Mouse (Mus musculus): ENCODE results near the gene 4833439L19Rik. TPM values are rescaled to one million over a fixed set of nuclear protein-coding genes. Genes with fewer than 3 reads are reported as not detected.

Gene 4833439L19Rik
- polyA plus RNA-seq, 1 experiment = 701 TPM

DNA sequence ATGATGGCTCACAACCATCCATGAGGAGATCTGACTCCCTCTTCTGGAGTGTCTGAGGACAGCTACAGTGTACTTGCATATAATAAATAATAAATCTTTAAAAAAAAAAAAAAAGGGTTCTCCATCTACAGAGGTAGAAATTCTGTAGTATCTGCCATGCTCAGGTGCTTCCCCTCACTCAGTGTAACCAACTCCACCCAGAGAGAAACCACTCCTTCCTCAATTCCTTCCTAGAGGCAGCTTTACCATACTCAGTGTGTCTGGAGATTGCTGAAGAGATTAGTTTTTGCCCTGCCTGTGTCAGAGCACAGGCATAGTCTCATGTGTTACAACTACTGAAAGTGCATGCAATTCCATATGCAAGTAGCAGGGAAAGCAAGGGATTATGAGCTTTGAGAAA is 33.1 kb downstream of the 4833439L19Rik start:
- no peaks in the 10 kb centered on the region for H3K27me3 ChIP-seq (replicated peaks; ENCODE audit: control insufficient read depth, insufficient read depth, low read length)
- no peak overlapping the region for H3K4me3 ChIP-seq (ENCODE audit: insufficient read depth, low read depth, low read length)
- no peak for DNase-seq
- H3K4me1 ChIP-seq (ENCODE audit: control insufficient read depth, insufficient read depth, low read length) = no peaks in the 10 kb centered on the region
- no peaks in the 10 kb centered on the region; the same call in 1 of the 2 replicates for H3K36me3 ChIP-seq (ENCODE audit: control insufficient read depth, insufficient read depth, low read length)
- no peak overlapping the region for H3K27ac ChIP-seq (ENCODE audit: insufficient read depth, low read depth, low read length)
- TF ChIP-seq POLR2A (IDR thresholded peaks at IDR 0.05; ENCODE audit: low read depth, low read length) (no peak), CTCF (conservative IDR thresholded peaks at IDR 0.05; ENCODE audit: insufficient read depth, insufficient read length, low read depth, low read length) (no peak)

DNA sequence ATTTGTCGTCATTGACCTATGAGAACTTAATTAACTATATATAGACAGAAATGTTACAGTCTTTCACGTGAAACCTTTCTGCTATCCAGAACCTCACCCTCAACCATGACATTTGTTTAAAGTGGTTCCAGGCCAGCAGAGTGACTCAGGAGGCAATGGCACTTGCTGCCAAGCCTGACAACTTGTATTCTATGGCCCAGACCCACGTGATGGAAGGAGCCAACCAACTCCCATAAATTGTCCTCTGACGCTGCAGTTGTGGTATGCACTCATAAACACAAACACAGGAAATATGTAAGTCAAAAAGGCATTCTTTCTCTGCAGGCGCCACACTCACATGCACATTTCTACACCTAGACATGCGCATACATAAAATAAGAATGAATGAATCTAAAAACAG is 38.1 kb downstream of the 4833439L19Rik start:
- Histone ChIP-seq H3K27me3 (replicated peaks; ENCODE audit: control insufficient read depth, insufficient read depth, low read length) (no peaks in the 10 kb centered on the region), H3K36me3 (ENCODE audit: control insufficient read depth, insufficient read depth, low read length) (no peaks in the 10 kb centered on the region; the same call in 1 of the 2 replicates), H3K4me1 (ENCODE audit: control insufficient read depth, insufficient read depth, low read length) (no peaks in the 10 kb centered on the region), H3K4me3 (ENCODE audit: insufficient read depth, low read depth, low read length) (no peak overlapping the region), H3K27ac (ENCODE audit: insufficient read depth, low read depth, low read length) (no peak overlapping the region)
- no peak for TF ChIP-seq POLR2A (IDR thresholded peaks at IDR 0.05; ENCODE audit: low read depth, low read length)
- TF ChIP-seq CTCF (conservative IDR thresholded peaks at IDR 0.05; ENCODE audit: insufficient read depth, insufficient read length, low read depth, low read length) = no peak
- WGBS = 78% methylated on average over 6 of the region's 6 CpGs
- DNase-seq = no peak

DNA sequence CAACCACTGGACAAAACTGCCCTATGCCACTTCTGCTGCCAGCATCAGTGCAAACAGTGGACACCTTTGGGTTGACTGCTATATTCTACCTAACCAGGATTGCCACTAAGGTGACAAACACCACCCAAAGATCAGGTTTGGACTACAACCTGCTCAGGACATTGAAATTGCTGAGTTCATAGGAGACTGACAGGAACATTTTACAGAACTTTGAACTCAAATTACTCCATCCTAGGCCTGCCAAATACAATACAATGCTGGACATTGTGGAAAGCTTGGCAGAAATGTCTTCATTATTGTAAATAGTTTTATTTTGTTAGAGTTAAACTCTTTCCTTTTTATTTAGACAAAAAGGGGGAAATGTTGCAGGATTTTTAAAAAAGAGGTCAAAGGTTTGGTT is 44.1 kb downstream of the 4833439L19Rik start:
- no peaks in the 10 kb centered on the region for H3K36me3 ChIP-seq (ENCODE audit: control insufficient read depth, insufficient read depth, low read length)
- H3K4me3 ChIP-seq (ENCODE audit: insufficient read depth, low read depth, low read length) = no peak overlapping the region
- no peak overlapping the region for H3K27ac ChIP-seq (ENCODE audit: insufficient read depth, low read depth, low read length)
- TF ChIP-seq CTCF (conservative IDR thresholded peaks at IDR 0.05; ENCODE audit: insufficient read depth, insufficient read length, low read depth, low read length) (no peak), POLR2A (IDR thresholded peaks at IDR 0.05; ENCODE audit: low read depth, low read length) (no peak)
- H3K27me3 ChIP-seq (replicated peaks; ENCODE audit: control insufficient read depth, insufficient read depth, low read length) = no peaks in the 10 kb centered on the region
- no peaks in the 10 kb centered on the region for H3K4me1 ChIP-seq (ENCODE audit: control insufficient read depth, insufficient read depth, low read length)
- no peak for DNase-seq

DNA sequence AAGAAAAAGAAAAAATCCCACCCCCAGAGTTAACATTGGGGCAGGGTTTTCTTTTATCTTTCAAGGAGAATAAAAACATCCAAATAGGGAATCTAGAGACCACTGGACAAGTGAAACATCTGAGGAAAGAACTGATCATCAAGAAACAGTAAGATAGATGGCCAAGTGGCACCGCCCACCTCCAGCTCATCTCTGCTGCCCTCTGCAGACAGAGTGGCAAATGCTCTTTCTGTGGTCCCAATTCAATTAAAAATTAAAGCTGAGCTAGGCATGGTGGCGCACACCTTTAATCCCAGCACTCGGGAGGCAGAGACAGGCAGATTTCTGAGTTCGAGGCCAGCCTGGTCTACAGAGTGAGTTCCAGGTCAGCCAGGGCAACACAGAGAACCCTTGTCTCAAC is 45.0 kb downstream of the 4833439L19Rik start:
- Histone ChIP-seq H3K36me3 (ENCODE audit: control insufficient read depth, insufficient read depth, low read length) (no peaks in the 10 kb centered on the region), H3K4me3 (ENCODE audit: insufficient read depth, low read depth, low read length) (no peak overlapping the region), H3K4me1 (ENCODE audit: control insufficient read depth, insufficient read depth, low read length) (no peaks in the 10 kb centered on the region), H3K27me3 (replicated peaks; ENCODE audit: control insufficient read depth, insufficient read depth, low read length) (no peaks in the 10 kb centered on the region), H3K27ac (ENCODE audit: insufficient read depth, low read depth, low read length) (no peak overlapping the region)
- DNase-seq = peak; percentile 48
- 91% methylated on average over 4 of the region's 4 CpGs for WGBS
- no peak for TF ChIP-seq POLR2A (IDR thresholded peaks at IDR 0.05; ENCODE audit: low read depth, low read length)
- peak; percentile 66 for TF ChIP-seq CTCF (conservative IDR thresholded peaks at IDR 0.05; ENCODE audit: insufficient read depth, insufficient read length, low read depth, low read length)

DNA sequence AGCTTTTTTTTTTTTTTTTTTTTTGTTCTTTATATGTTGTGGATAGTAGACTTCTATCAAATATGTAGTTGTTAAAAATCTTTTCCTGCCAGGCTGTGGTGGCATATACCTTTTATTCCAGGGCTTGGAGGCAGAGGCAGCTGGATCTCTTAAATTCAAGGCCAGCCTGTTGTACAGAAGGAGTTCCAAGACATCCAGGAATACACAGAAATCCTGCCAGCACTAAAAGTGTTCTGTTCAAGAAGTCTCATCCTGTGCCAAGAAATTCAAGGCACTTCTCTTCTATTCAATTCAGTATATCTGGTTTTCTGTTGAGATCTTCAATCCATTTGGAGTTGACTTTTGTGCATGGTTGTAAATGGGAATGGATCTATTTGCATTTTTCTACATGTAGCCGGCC is 59.3 kb downstream of the 4833439L19Rik start:
- DNase-seq = no peak
- Histone ChIP-seq H3K36me3 (ENCODE audit: control insufficient read depth, insufficient read depth, low read length) (no peaks in the 10 kb centered on the region), H3K4me3 (ENCODE audit: insufficient read depth, low read depth, low read length) (no peak overlapping the region), H3K4me1 (ENCODE audit: control insufficient read depth, insufficient read depth, low read length) (peaks cover 6% of the 10 kb centered on the region; the same call in 1 of the 2 replicates), H3K27me3 (replicated peaks; ENCODE audit: control insufficient read depth, insufficient read depth, low read length) (no peaks in the 10 kb centered on the region), H3K27ac (ENCODE audit: insufficient read depth, low read depth, low read length) (no peak overlapping the region)
- TF ChIP-seq CTCF (conservative IDR thresholded peaks at IDR 0.05; ENCODE audit: insufficient read depth, insufficient read length, low read depth, low read length) (no peak), POLR2A (IDR thresholded peaks at IDR 0.05; ENCODE audit: low read depth, low read length) (no peak)
- 100% methylated on average over 1 of the region's 1 CpGs for WGBS

DNA sequence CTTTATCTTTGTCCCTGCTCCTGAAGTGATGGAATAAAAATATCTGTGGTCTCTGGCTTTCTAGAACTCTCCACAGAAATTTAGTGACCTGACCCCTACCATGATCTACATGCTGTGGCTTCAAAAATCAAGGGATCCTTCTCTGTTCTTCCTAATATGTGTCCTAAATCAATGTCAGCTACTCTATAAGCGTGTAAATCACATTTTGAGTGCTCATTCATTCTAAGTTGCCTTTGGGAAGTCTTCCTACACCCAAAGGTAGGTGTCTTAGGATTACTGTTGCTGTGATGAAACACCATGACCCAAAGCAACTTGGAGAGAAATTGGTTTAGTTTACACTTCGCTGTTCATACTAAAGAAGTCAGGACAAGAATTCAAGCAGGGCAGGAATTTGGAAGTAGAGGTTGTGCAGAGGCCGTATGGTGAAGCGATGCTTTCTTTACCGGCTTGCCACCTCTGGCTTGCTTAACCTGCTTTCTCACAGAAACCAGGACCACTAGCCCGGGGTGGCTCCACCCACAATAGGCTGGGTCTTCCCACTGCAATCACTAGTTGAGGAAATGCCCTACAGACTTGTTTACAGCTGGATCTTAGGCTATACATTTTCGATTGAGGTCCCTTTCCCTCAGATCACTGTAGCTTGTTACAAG is 60.5 kb downstream of the 4833439L19Rik start:
- TF ChIP-seq POLR2A (IDR thresholded peaks at IDR 0.05; ENCODE audit: low read depth, low read length) (no peak), CTCF (conservative IDR thresholded peaks at IDR 0.05; ENCODE audit: insufficient read depth, insufficient read length, low read depth, low read length) (no peak)
- no peak for DNase-seq
- Histone ChIP-seq H3K36me3 (ENCODE audit: control insufficient read depth, insufficient read depth, low read length) (no peaks in the 10 kb centered on the region), H3K4me3 (ENCODE audit: insufficient read depth, low read depth, low read length) (peak overlapping the region; percentile 93), H3K27ac (ENCODE audit: insufficient read depth, low read depth, low read length) (no peak overlapping the region), H3K27me3 (replicated peaks; ENCODE audit: control insufficient read depth, insufficient read depth, low read length) (no peaks in the 10 kb centered on the region), H3K4me1 (ENCODE audit: control insufficient read depth, insufficient read depth, low read length) (peaks cover 6% of the 10 kb centered on the region; the same call in 1 of the 2 replicates)
- 58% methylated on average over 7 of the region's 7 CpGs for WGBS

DNA sequence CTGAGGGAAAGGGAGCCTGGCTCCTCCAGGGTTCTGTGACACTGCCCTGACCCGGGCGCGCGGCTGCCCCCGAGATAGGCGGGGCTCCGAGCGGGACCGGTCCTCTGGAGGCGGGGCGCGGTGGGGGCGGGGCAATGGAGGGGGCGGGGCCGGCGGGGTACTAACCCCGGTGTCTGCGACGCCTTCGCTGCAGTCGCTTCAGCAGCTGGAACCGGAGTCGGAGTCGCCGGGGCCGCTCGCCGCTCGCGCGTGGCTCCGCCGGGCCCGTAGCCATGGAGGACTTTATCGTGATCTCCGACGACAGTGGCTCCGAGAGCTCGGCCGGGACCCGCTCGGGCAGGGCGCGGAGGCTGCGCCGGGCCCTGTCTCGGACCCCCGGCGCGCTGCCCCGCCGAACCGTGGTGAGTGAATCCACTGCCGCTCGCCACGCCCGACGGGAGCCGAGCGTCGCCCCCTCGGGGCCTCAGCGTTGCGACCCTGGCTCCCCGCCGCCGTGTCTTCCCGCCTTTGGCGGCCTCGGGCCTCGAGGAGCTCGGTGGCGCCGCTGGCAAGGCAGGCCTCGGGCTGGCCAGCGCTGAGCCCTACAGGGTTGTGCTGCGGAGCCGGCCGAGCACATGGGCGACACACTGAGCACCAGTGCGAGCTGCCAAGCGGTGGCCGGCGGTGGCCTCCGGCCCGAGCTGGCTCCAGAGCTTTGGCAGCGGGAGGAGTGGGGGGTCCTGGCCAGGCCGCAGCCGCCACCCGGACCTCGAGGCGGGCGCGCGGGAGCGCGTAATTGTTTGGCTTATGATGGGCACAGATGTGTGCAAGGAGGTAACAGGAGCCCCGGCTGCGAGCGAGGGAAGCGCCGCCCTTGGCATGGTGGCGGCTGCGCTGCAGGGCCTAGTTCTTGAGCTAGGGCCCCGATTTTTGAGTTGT is 61.4 kb downstream of the 4833439L19Rik start, which contains the start of gene Simc1:
TSS of gene Simc1 (plus strand) at position 176 of the 918 bp plus-strand sequence.
- Histone ChIP-seq H3K4me1 (ENCODE audit: control insufficient read depth, insufficient read depth, low read length) (peaks cover 6% of the 10 kb centered on the region; the same call in 1 of the 2 replicates), H3K4me3 (ENCODE audit: insufficient read depth, low read depth, low read length) (peak within 1 kb of the TSS; percentile 93), H3K36me3 (ENCODE audit: control insufficient read depth, insufficient read depth, low read length) (no peaks in the 10 kb centered on the region), H3K27ac (ENCODE audit: insufficient read depth, low read depth, low read length) (peak within 1 kb of the TSS; percentile 14; the same call in 1 of the 2 replicates), H3K27me3 (replicated peaks; ENCODE audit: control insufficient read depth, insufficient read depth, low read length) (no peaks in the 10 kb centered on the region)
- WGBS = under 1% methylated on average over 102 of the region's 105 CpGs
- no peak for TF ChIP-seq CTCF (conservative IDR thresholded peaks at IDR 0.05; ENCODE audit: insufficient read depth, insufficient read length, low read depth, low read length)
- peak; percentile 84 for TF ChIP-seq POLR2A (IDR thresholded peaks at IDR 0.05; ENCODE audit: low read depth, low read length)
- peak; percentile 89 for DNase-seq
